Mouse (Mus musculus) heart, postnatal 0 days (tissue): ENCODE results near the gene Tph2.

Experiments used
- CTCF ChIP-seq: IDR thresholded peaks from 2 replicates; pipeline ENCODE4 v1.5.1; 2016; ENCODE audit warnings: antibody characterized with exemption, control low read depth, low read depth
- EP300 ChIP-seq: IDR thresholded peaks from 2 replicates; pipeline ENCODE4 v1.6.1; 2016; ENCODE audit warnings: antibody characterized with exemption, low read depth

DNA sequence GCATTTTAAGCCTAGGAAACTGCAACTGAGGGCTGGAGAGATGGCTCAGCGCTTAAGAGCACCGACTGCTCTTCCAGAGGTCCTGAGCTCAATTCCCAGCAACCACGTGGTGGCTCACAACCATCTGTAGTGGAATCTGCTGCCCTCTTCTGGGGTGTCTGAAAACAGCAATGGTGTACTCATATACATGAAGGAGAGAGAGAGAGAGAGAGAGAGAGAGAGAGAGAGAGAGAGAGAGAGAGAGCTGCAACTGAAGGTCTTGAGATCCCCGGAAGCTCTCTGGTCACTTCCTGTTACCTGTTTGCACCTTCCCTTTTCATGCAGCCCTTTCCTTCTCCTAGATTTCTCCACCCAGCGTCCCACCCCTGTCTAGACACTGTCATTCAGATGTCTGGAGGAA, 24.5 kb downstream of the Tph2 start:
- TF ChIP-seq CTCF (no peak), EP300 (no peak)
